Mouse (Mus musculus): Measurements from ENCODE around the gene Rpl18a.

DNA sequence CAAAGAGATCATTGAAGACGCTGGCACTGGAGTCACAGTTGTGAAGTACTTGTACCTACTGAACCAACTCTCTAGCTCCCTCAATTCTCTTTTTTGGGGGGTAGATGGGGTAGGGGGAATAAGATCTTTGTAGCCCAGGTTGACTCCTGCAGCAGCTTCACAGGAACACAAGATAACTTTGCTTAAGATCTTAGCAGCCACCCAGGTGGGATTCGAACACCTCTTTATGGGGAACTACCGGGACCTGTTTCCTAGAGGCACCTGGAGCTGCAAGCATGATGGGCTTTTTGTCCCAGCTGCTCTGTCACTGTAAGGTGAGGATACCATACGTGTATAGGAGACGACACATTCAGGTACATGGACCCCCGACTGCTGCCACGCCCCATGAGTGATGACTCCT lies 30.6 kb downstream of the Rpl18a start:
- TF ChIP-seq POLR2A (IDR thresholded peaks at IDR 0.05; ENCODE audit: extremely low read depth, insufficient read depth, low read length) (no peak), CTCF (IDR thresholded peaks at IDR 0.05; ENCODE audit: low read depth, low read length) (no peak)
